Mouse (Mus musculus) megakaryocyte, embryonic 14.5 days (primary cell): ENCODE measurements at regions not wholly inside any gene's neighbourhood (a gene's known extent, or its start where the extent isn't known, plus 50 kb on each side); places are given as distances from the start of the nearest gene placed in this dataset.
"Not testable (repeated sequence)": the region's sequence is repeated elsewhere in the genome, so short reads cannot be mapped to it uniquely, and the experiment has no call there.

Experiments used
- FLI1 ChIP-seq: IDR thresholded peaks from 2 replicates; pipeline ENCODE4 v1.6.1; 2012; ENCODE audit warnings: low read length, inconsistent platforms, mixed read lengths
- GATA1 ChIP-seq: IDR thresholded peaks from 3 replicates; pipeline ENCODE4 v1.6.1; 2012; ENCODE audit warnings: mixed read lengths, low read length, inconsistent platforms, borderline replicate concordance

GRCm38 (mm10) chr13:52144066-52144465 is 297.6 kb downstream of the Gadd45g start:
- TF ChIP-seq GATA1, FLI1: not testable (repeated sequence)
